In the genomic region with DNA sequence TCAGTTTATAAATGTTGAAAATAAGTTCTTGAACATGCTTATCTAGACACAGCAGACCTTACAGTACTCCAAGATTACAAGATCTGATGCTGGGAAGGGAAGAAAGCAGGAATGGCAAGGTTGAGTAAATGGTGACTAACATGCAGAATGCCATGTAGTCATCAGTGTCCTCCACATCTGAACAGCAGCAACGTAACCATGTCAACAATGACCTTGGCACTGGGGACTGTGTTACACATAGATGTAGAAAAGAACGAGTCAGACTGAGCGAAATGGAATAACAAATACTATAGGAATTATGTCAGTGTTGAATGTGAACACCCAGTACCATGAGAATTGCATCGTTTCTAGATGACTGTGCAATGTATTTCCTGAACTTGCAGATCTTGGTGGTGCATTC, we compare ENCODE assay signal across 20 mouse cellular contexts.
"Had no signal": no experiment of that assay in that cellular context is flagged by ENCODE, and none has a peak within 500 bp of the region (broad histone marks: within the 10 kb centered on the region; RNA-seq: fewer than 3 reads in every experiment).

No protein-coding gene starts in this region.

- H3K4me3 ChIP-seq: limb, embryonic 12.5 days; limb, embryonic 15.5 days; midbrain, embryonic 10.5 days; midbrain, embryonic 13.5 days; myocyte; neural tube, embryonic 13.5 days; stomach, embryonic 15.5 days had no signal

- H3K27ac ChIP-seq: limb, embryonic 12.5 days; limb, embryonic 15.5 days; liver, embryonic 14.5 days; macrophage; midbrain, embryonic 10.5 days; midbrain, embryonic 13.5 days; neural tube, embryonic 13.5 days; stomach, embryonic 15.5 days had no signal

- ATAC-seq: liver, postnatal 0 days; lung, postnatal 0 days; midbrain, embryonic 13.5 days; midbrain, embryonic 16.5 days had no signal

- H3K27me3 ChIP-seq: limb, embryonic 12.5 days; limb, embryonic 15.5 days; midbrain, embryonic 13.5 days; neural tube, embryonic 13.5 days; stomach, embryonic 15.5 days had no signal

- DNase-seq: kidney, postnatal 14 days; kidney, postnatal 4 days; left cerebral cortex, postnatal 4 days; liver, postnatal 0 days; lung, embryonic 14.5 days; retina, postnatal 1 day; right cerebral cortex, postnatal 25 days; spleen, adult 18-20 months; thymus, postnatal 25 days had no signal

- H3K4me1 ChIP-seq: limb, embryonic 12.5 days; limb, embryonic 15.5 days; midbrain, embryonic 10.5 days; midbrain, embryonic 13.5 days; neural tube, embryonic 13.5 days; stomach, embryonic 15.5 days had no signal

- H3K36me3 ChIP-seq: limb, embryonic 12.5 days; limb, embryonic 15.5 days; midbrain, embryonic 10.5 days; midbrain, embryonic 13.5 days; neural tube, embryonic 13.5 days; stomach, embryonic 15.5 days had no signal
